Mouse (Mus musculus) lung, embryonic 16.5 days (tissue): ENCODE data around the gene 4933415A04Rik. TPM values are rescaled to one million over a fixed set of nuclear protein-coding genes. Genes with fewer than 3 reads are reported as not detected.

ENCODE experiments used
- ATAC-seq: fragments of 200-750 bp; cut with Nextera tagmentation; 2 replicates; pipeline ENCODE4 v1.8.0; 2017; ENCODE audit warnings: low read depth, mild to moderate bottlenecking, moderate library complexity
- H3K27ac ChIP-seq: fragments of 300-500 bp; sonication (generic); 2 replicates; pipeline ENCODE4 v1.5.1; 2014; ENCODE audit warnings: mild to moderate bottlenecking, control low read depth, low read length
- H3K27me3 ChIP-seq: fragments of 300-500 bp; sonication (generic); 2 replicates; pipeline ENCODE4 v1.6.1; 2014; ENCODE audit warnings: low read depth, low read length, mixed read lengths; ENCODE audit not compliant: control insufficient read depth, insufficient read depth
- H3K36me3 ChIP-seq: fragments of 300-500 bp; sonication (generic); 2 replicates; pipeline ENCODE4 v1.6.1; 2014; ENCODE audit warnings: low read length; ENCODE audit not compliant: control insufficient read depth, insufficient read depth
- H3K4me1 ChIP-seq: fragments of 300-500 bp; sonication (generic); replicated peaks from 2 replicates; pipeline ENCODE4 v1.6.1; 2014; ENCODE audit warnings: low read length, mixed read lengths; ENCODE audit not compliant: control insufficient read depth, insufficient read depth
- H3K4me2 ChIP-seq: fragments of 300-500 bp; sonication (generic); 2 replicates; pipeline ENCODE4 v1.6.1; 2014; ENCODE audit warnings: low read depth, low read length, control low read depth
- H3K4me3 ChIP-seq: fragments of 300-500 bp; sonication (generic); 2 replicates; pipeline ENCODE4 v1.5.1; 2014; ENCODE audit warnings: mild to moderate bottlenecking, low read length, control low read depth
- H3K9ac ChIP-seq: fragments of 300-500 bp; sonication (generic); 2 replicates; pipeline ENCODE4 v1.6.1; 2014; ENCODE audit warnings: low read length, control low read depth
- H3K9me3 ChIP-seq: fragments of 300-500 bp; sonication (generic); 2 replicates; pipeline ENCODE4 v1.6.1; 2016; ENCODE audit warnings: low read length; ENCODE audit not compliant: control insufficient read depth
- WGBS: fragments of 180-500 bp; shearing (Covaris S2); extraction: QIAGEN DNeasy Blood & Tissue Kit; methylation state at CpG from one replicate; pipeline ENCODE4 v1.1.7; 2014; 5-methylcytosine and 5-hydroxymethylcytosine counted together
- polyA plus RNA-seq: library from polyadenylated mRNA; unstranded; fragments of >200 nt; fragmentation: Nextera tagmentation; extraction: Ambion mirVana; gene quantifications from 2 replicates; pipeline ENCODE4 v1.2.1, GENCODE M21; 2015

The 4933415A04Rik gene
- polyA plus RNA-seq, 1 experiment from 2014 or later: 6.1 TPM

- no peaks in the 10 kb centered on the region for H3K9me3 ChIP-seq
- H3K4me2 ChIP-seq: peak overlapping the region; percentile 24
- no peaks in the 10 kb centered on the region for H3K27me3 ChIP-seq
- peak overlapping the region; percentile 60 for H3K27ac ChIP-seq
- ATAC-seq: peak; percentile 76
- peak overlapping the region; percentile 42; the same call in 1 of the 2 replicates for H3K9ac ChIP-seq
- WGBS: 44% methylated on average over 5 of the region's 5 CpGs
- H3K4me3 ChIP-seq: no peak overlapping the region
- H3K36me3 ChIP-seq: no peaks in the 10 kb centered on the region
- peaks cover 16% of the 10 kb centered on the region for H3K4me1 ChIP-seq
Measured at GRCm38 (mm10) chr11:43617924-43618323, 31.1 kb downstream of the 4933415A04Rik start.

GRCm38 (mm10) chr11:43618403-43618802 is 31.6 kb downstream of the 4933415A04Rik start:
- Histone ChIP-seq H3K4me1 (peaks cover 13% of the 10 kb centered on the region), H3K27me3 (no peaks in the 10 kb centered on the region), H3K4me3 (no peak overlapping the region), H3K27ac (peak overlapping the region; percentile 60), H3K4me2 (no peak overlapping the region), H3K9ac (0 out of 2 replicates have a peak overlapping the region, but pooled peaks have one; percentile 10), H3K36me3 (no peaks in the 10 kb centered on the region), H3K9me3 (no peaks in the 10 kb centered on the region)
- ATAC-seq: peak; percentile 48
- WGBS: 51% methylated on average over 7 of the region's 7 CpGs

GRCm38 (mm10) chr11:43621769-43622168 is 34.9 kb downstream of the 4933415A04Rik start:
- no peaks in the 10 kb centered on the region for H3K27me3 ChIP-seq
- H3K9ac ChIP-seq: no peak overlapping the region
- WGBS: 63% methylated on average over 5 of the region's 5 CpGs
- H3K4me1 ChIP-seq: peaks cover 17% of the 10 kb centered on the region
- H3K27ac ChIP-seq: no peak overlapping the region
- H3K36me3 ChIP-seq: no peaks in the 10 kb centered on the region
- no peak overlapping the region for H3K4me2 ChIP-seq
- H3K4me3 ChIP-seq: no peak overlapping the region
- H3K9me3 ChIP-seq: no peaks in the 10 kb centered on the region
- no peak for ATAC-seq

- Histone ChIP-seq H3K4me3 (no peak overlapping the region), H3K9me3 (no peaks in the 10 kb centered on the region), H3K27me3 (no peaks in the 10 kb centered on the region), H3K9ac (no peak overlapping the region), H3K4me2 (no peak overlapping the region), H3K36me3 (no peaks in the 10 kb centered on the region), H3K4me1 (peaks cover 8% of the 10 kb centered on the region), H3K27ac (no peak overlapping the region)
- WGBS: 91% methylated on average over 1 of the region's 1 CpGs
- no peak for ATAC-seq
Measured at GRCm38 (mm10) chr11:43624341-43624740, 37.5 kb downstream of the 4933415A04Rik start.

GRCm38 (mm10) chr11:43626300-43626926 is 39.6 kb downstream of the 4933415A04Rik start:
- Histone ChIP-seq H3K36me3 (no peaks in the 10 kb centered on the region), H3K4me2 (peak overlapping the region; percentile 31), H3K27me3 (no peaks in the 10 kb centered on the region), H3K9me3 (no peaks in the 10 kb centered on the region), H3K27ac (no peak overlapping the region), H3K4me3 (peak overlapping the region; percentile 2), H3K4me1 (peaks cover 8% of the 10 kb centered on the region), H3K9ac (peak overlapping the region; percentile 17)
- 15% methylated on average over 12 of the region's 12 CpGs for WGBS
- ATAC-seq: peak; percentile 59

- no peak for ATAC-seq
- Histone ChIP-seq H3K9me3 (no peaks in the 10 kb centered on the region), H3K27me3 (no peaks in the 10 kb centered on the region), H3K4me1 (peaks cover 8% of the 10 kb centered on the region), H3K36me3 (no peaks in the 10 kb centered on the region), H3K27ac (no peak overlapping the region), H3K4me2 (peak overlapping the region; percentile 31), H3K4me3 (no peak overlapping the region; the same call in 1 of the 2 replicates), H3K9ac (0 out of 2 replicates have a peak overlapping the region, but pooled peaks have one; percentile 11)
- 32% methylated on average over 18 of the region's 18 CpGs for WGBS
Measured at GRCm38 (mm10) chr11:43626927-43627645, 40.2 kb downstream of the 4933415A04Rik start.

GRCm38 (mm10) chr11:43631645-43632044 is 44.8 kb downstream of the 4933415A04Rik start:
- H3K9me3 ChIP-seq: no peaks in the 10 kb centered on the region
- ATAC-seq: no peak
- no peak overlapping the region for H3K27ac ChIP-seq

GRCm38 (mm10) chr11:43632566-43632965 is 45.7 kb downstream of the 4933415A04Rik start:
- H3K9ac ChIP-seq: no peak overlapping the region
- 28% methylated on average over 4 of the region's 4 CpGs for WGBS

More at GRCm38 (mm10) chr11:43631645-43632044, 44.8 kb downstream of the 4933415A04Rik start:
- Histone ChIP-seq H3K36me3 (no peaks in the 10 kb centered on the region), H3K4me2 (no peak overlapping the region), H3K9ac (no peak overlapping the region), H3K27me3 (no peaks in the 10 kb centered on the region), H3K4me1 (peaks cover 12% of the 10 kb centered on the region), H3K4me3 (no peak overlapping the region)
- 77% methylated on average over 9 of the region's 9 CpGs for WGBS

GRCm38 (mm10) chr11:43633165-43633564 is 46.3 kb downstream of the 4933415A04Rik start:
- H3K9me3 ChIP-seq: no peaks in the 10 kb centered on the region
- no peak for ATAC-seq
- peaks cover 8% of the 10 kb centered on the region for H3K4me1 ChIP-seq
- 66% methylated on average over 6 of the region's 6 CpGs for WGBS
- no peak overlapping the region for H3K27ac ChIP-seq
- no peaks in the 10 kb centered on the region for H3K36me3 ChIP-seq
- no peak overlapping the region for H3K4me2 ChIP-seq
- H3K27me3 ChIP-seq: no peaks in the 10 kb centered on the region
- H3K9ac ChIP-seq: no peak overlapping the region
- H3K4me3 ChIP-seq: no peak overlapping the region

More at GRCm38 (mm10) chr11:43632566-43632965, 45.7 kb downstream of the 4933415A04Rik start:
- H3K27me3 ChIP-seq: no peaks in the 10 kb centered on the region
- no peak overlapping the region for H3K4me2 ChIP-seq
- H3K27ac ChIP-seq: no peak overlapping the region
- no peak for ATAC-seq
- peaks cover 8% of the 10 kb centered on the region for H3K4me1 ChIP-seq
- no peaks in the 10 kb centered on the region for H3K9me3 ChIP-seq
- no peak overlapping the region for H3K4me3 ChIP-seq
- no peaks in the 10 kb centered on the region for H3K36me3 ChIP-seq
